Mouse (Mus musculus): Measurements from ENCODE around the gene Abhd17a.
"Not testable (repeated sequence)": the region's sequence is repeated elsewhere in the genome, so short reads cannot be mapped to it uniquely, and the experiment has no call there.

Gene Abhd17a

GRCm38 (mm10) chr10:80608435-80608834 is 18.3 kb upstream of the Abhd17a start:
- no peak for DNase-seq

DNA sequence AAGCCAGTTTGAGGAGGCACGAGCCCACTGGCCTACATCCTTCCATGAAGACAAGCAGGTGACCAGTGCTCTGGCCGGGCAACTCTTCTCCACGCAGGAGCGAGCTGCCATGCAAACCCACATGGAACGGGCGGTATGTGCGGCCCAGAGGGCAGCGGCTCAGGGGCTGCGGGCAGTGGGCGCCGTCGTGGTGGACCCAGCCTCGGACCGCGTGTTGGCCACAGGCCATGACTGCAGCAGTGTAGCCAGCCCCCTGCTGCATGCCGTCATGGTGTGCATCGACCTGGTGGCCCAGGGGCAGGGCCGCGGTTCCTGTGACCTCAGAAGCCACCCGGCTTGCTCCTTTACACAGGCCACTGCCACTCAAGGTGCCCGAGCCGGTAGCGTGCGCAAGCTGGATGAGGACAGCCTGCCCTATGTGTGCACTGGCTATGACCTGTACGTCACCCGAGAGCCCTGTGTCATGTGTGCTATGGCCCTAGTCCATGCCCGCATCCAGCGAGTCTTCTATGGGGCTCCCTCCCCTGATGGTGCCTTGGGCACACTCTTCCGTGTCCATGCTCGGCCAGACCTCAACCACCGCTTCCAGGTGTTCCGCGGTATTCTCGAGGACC is 16.7 kb upstream of the Abhd17a start:
- no peak for DNase-seq

- no peak for DNase-seq
Measured at GRCm38 (mm10) chr10:80606306-80606705, 16.2 kb upstream of the Abhd17a start.

DNA sequence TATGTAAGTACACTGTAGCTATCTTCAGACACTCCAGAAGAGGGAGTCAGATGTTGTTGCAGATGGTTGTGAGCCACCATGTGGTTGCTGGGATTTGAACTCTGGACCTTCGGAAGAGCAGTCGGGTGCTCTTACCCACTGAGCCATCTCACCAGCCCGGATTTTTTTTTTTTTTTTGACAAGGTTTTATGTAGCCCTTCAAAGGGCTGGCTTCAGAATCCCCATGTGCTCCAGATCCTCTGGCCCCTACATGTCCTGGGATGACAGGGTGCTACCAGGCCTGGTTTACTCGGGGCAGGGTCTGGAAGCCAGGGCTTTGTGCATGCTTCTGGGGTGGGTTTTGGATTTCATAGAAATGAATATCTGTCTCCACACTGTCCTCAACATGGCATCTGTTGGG is 15.6 kb upstream of the Abhd17a start, which contains the start of gene Gm49322:
TSS of gene Gm49322 (plus strand) at position 301 of the 400 bp plus-strand sequence.
- not testable (repeated sequence) for DNase-seq

GRCm38 (mm10) chr10:80604988-80605387 is 14.8 kb upstream of the Abhd17a start:
- DNase-seq, result no peak

GRCm38 (mm10) chr10:80604001-80604509 is 13.9 kb upstream of the Abhd17a start:
- no peak for DNase-seq

DNA sequence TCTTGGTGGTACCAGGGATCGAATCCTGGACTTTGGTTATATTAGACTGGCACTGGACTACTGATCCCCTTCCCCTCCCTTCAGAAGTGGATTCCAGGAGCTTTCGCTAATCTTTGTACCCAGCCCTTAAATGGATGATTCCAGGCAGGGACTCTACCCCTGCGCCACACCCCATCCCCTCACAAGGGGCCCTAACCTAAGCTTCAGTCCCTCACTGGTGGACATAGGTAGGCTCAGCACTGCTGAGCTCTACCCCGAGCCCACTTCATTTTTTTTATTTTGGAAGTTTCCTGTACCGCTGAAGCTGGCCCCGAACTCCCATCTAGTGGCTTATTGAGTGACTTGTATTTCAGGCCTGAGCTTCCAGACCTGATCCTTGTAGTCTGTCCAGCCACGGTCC is 13.2 kb upstream of the Abhd17a start:
- DNase-seq, result no peak

- peak; percentile 96 to 98 for DNase-seq
Measured at GRCm38 (mm10) chr10:80602698-80603325, 12.7 kb upstream of the Abhd17a start, which contains the start of the genes Scamp4 and Adat3. Gene Scamp4 (plus strand): TSS chr10:80602872. Gene Adat3 (plus strand): TSS chr10:80602880.

DNA sequence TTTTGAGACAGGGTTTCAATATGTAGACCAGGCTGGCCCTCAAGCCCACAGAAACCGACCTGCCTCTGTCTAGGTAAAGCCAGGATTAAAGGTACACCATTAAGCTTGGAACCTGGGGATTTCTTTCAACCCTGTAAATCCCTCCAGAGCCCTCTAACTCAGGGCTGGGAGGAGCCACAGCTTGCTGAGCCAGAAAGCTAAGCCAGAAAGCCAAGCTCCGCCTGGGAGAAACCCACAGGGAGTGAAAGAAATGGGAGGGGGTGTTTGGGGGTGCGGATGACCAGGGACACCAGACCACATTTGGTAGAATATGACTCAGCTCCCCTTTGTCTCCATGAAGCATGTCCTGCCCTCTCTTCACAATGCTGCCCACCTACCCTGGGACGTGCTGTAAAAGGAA is 6.2 kb upstream of the Abhd17a start:
- no peak for DNase-seq

GRCm38 (mm10) chr10:80589127-80589878 is 838 bp downstream of the Abhd17a start:
- no peak for DNase-seq

DNA sequence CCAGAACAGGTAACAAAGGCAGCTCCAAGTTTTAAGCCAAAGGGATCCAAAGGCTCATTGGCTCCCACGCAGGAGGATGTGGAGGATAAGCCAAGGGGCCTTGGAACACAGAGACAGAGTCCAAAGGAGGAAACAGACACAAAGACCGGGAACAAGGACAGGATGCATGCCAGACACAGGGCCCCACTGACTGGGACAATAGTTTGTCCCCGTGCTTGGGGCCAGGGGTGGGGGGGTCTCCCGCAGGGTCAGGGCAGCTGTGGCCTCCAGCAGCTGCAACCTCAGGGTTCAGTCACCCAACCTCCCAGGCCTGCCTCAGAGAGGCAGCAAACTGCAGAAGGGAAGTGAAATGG is 2.9 kb downstream of the Abhd17a start:
- DNase-seq, result peak; percentile 51 to 68

GRCm38 (mm10) chr10:80586407-80587304 is 3.5 kb downstream of the Abhd17a start:
- no peak for DNase-seq

- no peak for DNase-seq
Measured at GRCm38 (mm10) chr10:80585581-80585980, 4.6 kb downstream of the Abhd17a start.

- peak in 1 of 2 experiments; percentile 31 for DNase-seq
Measured at GRCm38 (mm10) chr10:80584642-80585552, 5.2 kb downstream of the Abhd17a start.

- DNase-seq, result peak; percentile 65 to 70
Measured at GRCm38 (mm10) chr10:80584045-80584488, 6.1 kb downstream of the Abhd17a start.

- DNase-seq, result no peak
Measured at GRCm38 (mm10) chr10:80583047-80583446, 7.1 kb downstream of the Abhd17a start.

GRCm38 (mm10) chr10:80578911-80579310 is 11.2 kb downstream of the Abhd17a start:
- DNase-seq, result peak; percentile 73 to 84

- peak; percentile 90 to 94 for DNase-seq
Measured at GRCm38 (mm10) chr10:80578131-80578750, 11.9 kb downstream of the Abhd17a start.

GRCm38 (mm10) chr10:80577195-80578130 is 12.7 kb downstream of the Abhd17a start, which contains the start of gene Klf16:
Gene Klf16 (minus strand): TSS chr10:80577321.
- DNase-seq, result peak; percentile 99

Measured in kidney, postnatal 4 days (tissue).